Mouse (Mus musculus): ENCODE measurements around the gene Gm42715. TPM values are rescaled to one million over a fixed set of nuclear protein-coding genes. Genes with fewer than 3 reads are reported as not detected.
A peak's percentile ranks its signal among the peaks of the same experiment; 100 is the strongest.

Gm42715 gene
- polyA plus RNA-seq, 1 experiment from 2014 or later: 12.2 TPM

DNA sequence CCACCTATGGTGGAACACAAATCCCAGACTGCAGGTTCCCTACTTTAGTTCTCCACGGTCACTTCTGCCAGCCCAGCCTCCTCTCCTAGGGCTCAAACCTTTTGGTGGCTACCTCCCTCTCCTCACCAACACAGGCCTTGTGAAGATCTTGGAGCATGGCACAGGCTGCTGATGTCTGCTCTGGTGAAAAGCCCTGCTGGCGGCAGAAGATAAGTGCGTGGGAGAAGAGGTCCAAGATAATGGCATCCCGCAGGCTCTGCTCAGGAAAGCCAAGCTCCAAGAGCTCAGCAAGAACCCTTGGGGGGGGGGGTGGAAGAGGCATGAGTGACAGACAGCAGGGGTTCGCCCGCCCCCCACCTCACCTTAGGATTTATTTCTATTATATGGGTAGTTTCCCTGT is 66.8 kb downstream of the Gm42715 start:
- H3K9me3 ChIP-seq (ENCODE audit: control insufficient read depth, low read length): no peaks in the 10 kb centered on the region
- DNase-seq (ENCODE audit: low spot score) (no peak), ATAC-seq (ENCODE audit: low read depth) (no peak)
- H3K9ac ChIP-seq (ENCODE audit: low read depth, low read length): no peak overlapping the region
- H3K36me3 ChIP-seq (ENCODE audit: control insufficient read depth, insufficient read depth, low read length): peaks cover 54% of the 10 kb centered on the region
- H3K27ac ChIP-seq (replicated peaks; ENCODE audit: low read depth, low read length): no peak overlapping the region
- H3K4me2 ChIP-seq (ENCODE audit: low read depth, low read length): no peak overlapping the region
- peaks cover 9% of the 10 kb centered on the region for H3K4me1 ChIP-seq (ENCODE audit: control insufficient read depth, insufficient read depth, low read length)
- 89% methylated on average over 6 of the region's 6 CpGs for WGBS
- no peaks in the 10 kb centered on the region for H3K27me3 ChIP-seq (replicated peaks; ENCODE audit: control insufficient read depth, insufficient read depth, low read length)
- H3K4me3 ChIP-seq (ENCODE audit: low read depth, low read length): no peak overlapping the region

GRCm38 (mm10) chr7:127587196-127587595 is 67.8 kb downstream of the Gm42715 start:
- Histone ChIP-seq H3K27ac (replicated peaks; ENCODE audit: low read depth, low read length) (no peak overlapping the region; the same call in 1 of the 2 replicates), H3K4me1 (ENCODE audit: control insufficient read depth, insufficient read depth, low read length) (peaks cover 9% of the 10 kb centered on the region), H3K9me3 (ENCODE audit: control insufficient read depth, low read length) (no peaks in the 10 kb centered on the region), H3K4me3 (ENCODE audit: low read depth, low read length) (peak overlapping the region; percentile 95), H3K4me2 (ENCODE audit: low read depth, low read length) (peak overlapping the region; percentile 92), H3K27me3 (replicated peaks; ENCODE audit: control insufficient read depth, insufficient read depth, low read length) (no peaks in the 10 kb centered on the region), H3K36me3 (ENCODE audit: control insufficient read depth, insufficient read depth, low read length) (peaks cover 56% of the 10 kb centered on the region), H3K9ac (ENCODE audit: low read depth, low read length) (peak overlapping the region; percentile 73; the same call in 1 of the 2 replicates)
- no peak for ATAC-seq (ENCODE audit: low read depth)
- no peak for DNase-seq (ENCODE audit: low spot score)
- WGBS: 60% methylated on average over 5 of the region's 5 CpGs

DNA sequence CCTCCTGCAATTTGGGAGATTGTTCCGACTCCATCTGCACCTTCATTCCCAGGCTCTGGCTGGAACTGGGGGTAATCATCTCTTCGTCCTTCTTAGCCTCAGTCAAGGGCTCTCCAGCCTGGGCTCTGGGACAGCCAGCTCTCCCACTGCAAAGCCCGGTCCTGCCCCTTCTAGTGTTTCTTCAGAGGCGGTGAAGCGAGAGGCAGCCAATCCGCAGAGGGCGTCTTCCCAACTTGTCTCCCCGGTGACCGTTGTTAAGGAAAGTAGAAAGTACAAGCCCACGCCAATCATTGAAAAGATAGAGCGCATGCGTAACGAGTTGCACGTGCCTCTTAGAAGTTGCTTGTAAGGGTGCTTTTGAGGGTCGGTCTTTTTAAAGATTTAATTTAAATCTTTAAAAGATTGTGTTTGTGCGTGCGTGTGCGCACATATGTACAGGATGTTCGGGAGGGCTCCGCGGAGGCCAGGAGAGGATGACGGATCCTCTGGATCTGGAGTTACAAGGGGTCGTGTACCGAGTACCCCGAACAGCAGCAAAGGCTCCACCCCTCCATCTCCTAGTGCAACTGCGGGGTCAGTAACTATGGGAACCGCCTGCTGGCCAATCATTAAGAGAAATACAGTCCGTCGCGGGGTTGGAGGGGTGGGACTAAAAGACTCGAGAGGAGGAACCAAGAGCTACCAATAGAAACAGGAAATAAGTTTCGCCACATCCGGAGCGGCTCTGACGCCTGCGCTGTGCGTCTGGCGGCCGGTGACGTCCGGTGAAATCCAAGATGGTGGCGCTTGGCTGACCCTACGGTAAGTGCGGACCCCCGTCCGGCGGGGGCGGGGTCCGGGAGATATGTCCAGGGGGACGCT is 68.9 kb downstream of the Gm42715 start, which contains the start of the genes Ccdc189 and Rnf40:
TSS of gene Ccdc189 (minus strand) at position 585 of the 861 bp plus-strand sequence.
TSS of gene Rnf40 (plus strand) at position 757 of the 861 bp plus-strand sequence.
- DNase-seq (ENCODE audit: low spot score) (peak; percentile 100), ATAC-seq (ENCODE audit: low read depth) (peak; percentile 97)
- peaks cover 56% of the 10 kb centered on the region for H3K36me3 ChIP-seq (ENCODE audit: control insufficient read depth, insufficient read depth, low read length)
- H3K27ac ChIP-seq (replicated peaks; ENCODE audit: low read depth, low read length): peak within 1 kb of the TSS; percentile 77
- under 1% methylated on average over 41 of the region's 50 CpGs for WGBS
- H3K9ac ChIP-seq (ENCODE audit: low read depth, low read length): peak within 1 kb of the TSS; percentile 94
- H3K27me3 ChIP-seq (replicated peaks; ENCODE audit: control insufficient read depth, insufficient read depth, low read length): no peaks in the 10 kb centered on the region
- peak within 1 kb of the TSS; percentile 92 for H3K4me2 ChIP-seq (ENCODE audit: low read depth, low read length)
- H3K4me3 ChIP-seq (ENCODE audit: low read depth, low read length): peak within 1 kb of the TSS; percentile 95
- H3K9me3 ChIP-seq (ENCODE audit: control insufficient read depth, low read length): no peaks in the 10 kb centered on the region
- peaks cover 9% of the 10 kb centered on the region for H3K4me1 ChIP-seq (ENCODE audit: control insufficient read depth, insufficient read depth, low read length)

DNA sequence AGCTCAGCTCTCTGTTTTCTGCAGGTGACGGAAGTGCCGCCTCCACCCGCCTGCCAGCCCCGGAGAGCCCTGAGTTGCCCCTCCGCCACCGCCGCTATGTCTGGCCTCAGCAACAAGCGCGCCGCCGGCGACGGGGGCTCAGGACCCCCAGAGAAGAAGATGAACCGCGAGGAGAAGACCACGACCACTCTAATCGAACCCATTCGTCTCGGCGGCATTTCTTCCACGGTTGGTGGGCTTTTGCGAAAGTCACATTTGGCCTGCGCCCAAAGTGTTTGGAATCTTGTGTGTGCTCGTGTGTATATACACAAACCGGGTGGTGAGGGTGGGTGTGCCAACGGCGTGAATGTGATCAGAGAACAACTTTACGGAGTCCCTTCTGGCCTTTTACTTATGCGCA is 69.5 kb downstream of the Gm42715 start:
- peak overlapping the region; percentile 95 for H3K4me3 ChIP-seq (ENCODE audit: low read depth, low read length)
- peak overlapping the region; percentile 88 for H3K4me2 ChIP-seq (ENCODE audit: low read depth, low read length)
- 4% methylated on average over 29 of the region's 29 CpGs for WGBS
- H3K9me3 ChIP-seq (ENCODE audit: control insufficient read depth, low read length): no peaks in the 10 kb centered on the region
- H3K9ac ChIP-seq (ENCODE audit: low read depth, low read length): peak overlapping the region; percentile 94
- DNase-seq (ENCODE audit: low spot score) (no peak), ATAC-seq (ENCODE audit: low read depth) (no peak)
- no peaks in the 10 kb centered on the region for H3K27me3 ChIP-seq (replicated peaks; ENCODE audit: control insufficient read depth, insufficient read depth, low read length)
- peaks cover 56% of the 10 kb centered on the region for H3K36me3 ChIP-seq (ENCODE audit: control insufficient read depth, insufficient read depth, low read length)
- H3K27ac ChIP-seq (replicated peaks; ENCODE audit: low read depth, low read length): peak overlapping the region; percentile 77; the same call in 1 of the 2 replicates
- H3K4me1 ChIP-seq (ENCODE audit: control insufficient read depth, insufficient read depth, low read length): peaks cover 9% of the 10 kb centered on the region

DNA sequence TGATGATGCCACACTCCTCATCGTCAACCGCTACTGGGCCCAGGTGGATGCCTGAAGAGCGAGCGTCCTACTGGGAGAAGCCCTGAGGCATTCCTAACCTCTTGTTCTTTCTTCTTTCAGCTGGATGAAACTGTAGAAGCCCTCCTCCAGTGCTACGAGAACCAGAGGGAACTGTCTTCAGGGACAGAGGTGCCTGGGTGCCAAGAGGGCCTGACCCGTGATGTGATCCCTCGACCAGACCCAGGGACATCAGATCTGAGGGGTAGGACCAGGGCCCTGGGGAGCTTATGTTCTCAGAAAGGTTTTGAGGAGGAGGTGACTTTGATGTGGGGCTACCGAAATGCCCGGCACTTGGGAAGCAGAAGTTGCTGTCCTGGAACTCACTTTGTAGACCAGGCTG is 70.3 kb downstream of the Gm42715 start:
- Histone ChIP-seq H3K27ac (replicated peaks; ENCODE audit: low read depth, low read length) (no peak overlapping the region), H3K4me1 (ENCODE audit: control insufficient read depth, insufficient read depth, low read length) (peaks cover 9% of the 10 kb centered on the region), H3K27me3 (replicated peaks; ENCODE audit: control insufficient read depth, insufficient read depth, low read length) (no peaks in the 10 kb centered on the region), H3K4me3 (ENCODE audit: low read depth, low read length) (peak overlapping the region; percentile 95), H3K9ac (ENCODE audit: low read depth, low read length) (peak overlapping the region; percentile 94; the same call in 1 of the 2 replicates), H3K36me3 (ENCODE audit: control insufficient read depth, insufficient read depth, low read length) (peaks cover 56% of the 10 kb centered on the region), H3K4me2 (ENCODE audit: low read depth, low read length) (peak overlapping the region; percentile 88), H3K9me3 (ENCODE audit: control insufficient read depth, low read length) (no peaks in the 10 kb centered on the region)
- 89% methylated on average over 9 of the region's 9 CpGs for WGBS
- DNase-seq (ENCODE audit: low spot score) (no peak), ATAC-seq (ENCODE audit: low read depth) (no peak)

- ATAC-seq (ENCODE audit: low read depth) (no peak), DNase-seq (ENCODE audit: low spot score) (no peak)
- H3K9ac ChIP-seq (ENCODE audit: low read depth, low read length): no peak overlapping the region
- H3K4me3 ChIP-seq (ENCODE audit: low read depth, low read length): no peak overlapping the region
- H3K4me1 ChIP-seq (ENCODE audit: control insufficient read depth, insufficient read depth, low read length): peaks cover 9% of the 10 kb centered on the region
- H3K27me3 ChIP-seq (replicated peaks; ENCODE audit: control insufficient read depth, insufficient read depth, low read length): no peaks in the 10 kb centered on the region
- H3K4me2 ChIP-seq (ENCODE audit: low read depth, low read length): no peak overlapping the region
- no peak overlapping the region for H3K27ac ChIP-seq (replicated peaks; ENCODE audit: low read depth, low read length)
- WGBS: 94% methylated on average over 10 of the region's 10 CpGs
- H3K9me3 ChIP-seq (ENCODE audit: control insufficient read depth, low read length): no peaks in the 10 kb centered on the region
- H3K36me3 ChIP-seq (ENCODE audit: control insufficient read depth, insufficient read depth, low read length): peaks cover 66% of the 10 kb centered on the region
Measured at GRCm38 (mm10) chr7:127591108-127591507, 71.7 kb downstream of the Gm42715 start.

GRCm38 (mm10) chr7:127592575-127592974 is 73.2 kb downstream of the Gm42715 start:
- no peaks in the 10 kb centered on the region for H3K27me3 ChIP-seq (replicated peaks; ENCODE audit: control insufficient read depth, insufficient read depth, low read length)
- H3K27ac ChIP-seq (replicated peaks; ENCODE audit: low read depth, low read length): no peak overlapping the region
- H3K9me3 ChIP-seq (ENCODE audit: control insufficient read depth, low read length): no peaks in the 10 kb centered on the region
- H3K4me3 ChIP-seq (ENCODE audit: low read depth, low read length): no peak overlapping the region
- no peak overlapping the region for H3K9ac ChIP-seq (ENCODE audit: low read depth, low read length)
- ATAC-seq (ENCODE audit: low read depth) (no peak), DNase-seq (ENCODE audit: low spot score) (no peak)
- peaks cover 81% of the 10 kb centered on the region for H3K36me3 ChIP-seq (ENCODE audit: control insufficient read depth, insufficient read depth, low read length)
- no peak overlapping the region for H3K4me2 ChIP-seq (ENCODE audit: low read depth, low read length)
- H3K4me1 ChIP-seq (ENCODE audit: control insufficient read depth, insufficient read depth, low read length): 0 out of 2 replicates have a peak, but pooled peaks cover 5% of the 10 kb centered on the region
- 87% methylated on average over 14 of the region's 14 CpGs for WGBS

DNA sequence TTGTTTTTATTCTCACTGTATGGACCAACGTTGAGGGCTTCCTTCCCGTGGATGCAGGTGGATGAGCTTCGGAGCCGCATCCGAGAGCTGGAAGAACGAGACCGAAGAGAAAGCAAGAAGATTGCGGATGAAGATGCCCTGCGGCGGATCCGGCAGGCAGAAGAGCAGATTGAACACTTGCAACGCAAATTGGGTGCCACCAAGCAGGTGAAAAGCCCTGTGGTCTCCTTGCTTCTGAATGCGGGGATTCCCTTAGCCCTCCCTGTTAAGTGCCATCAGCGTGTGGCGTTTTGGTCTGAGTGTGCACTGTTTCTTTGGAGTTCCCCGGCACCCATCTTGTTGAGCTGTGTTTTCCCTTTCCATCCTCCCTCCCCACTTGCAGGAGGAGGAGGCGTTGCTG is 77.4 kb downstream of the Gm42715 start:
- Histone ChIP-seq H3K9me3 (ENCODE audit: control insufficient read depth, low read length) (no peaks in the 10 kb centered on the region), H3K9ac (ENCODE audit: low read depth, low read length) (no peak overlapping the region), H3K36me3 (ENCODE audit: control insufficient read depth, insufficient read depth, low read length) (peaks cover 100% of the 10 kb centered on the region), H3K4me3 (ENCODE audit: low read depth, low read length) (no peak overlapping the region), H3K4me2 (ENCODE audit: low read depth, low read length) (no peak overlapping the region), H3K27ac (replicated peaks; ENCODE audit: low read depth, low read length) (no peak overlapping the region), H3K27me3 (replicated peaks; ENCODE audit: control insufficient read depth, insufficient read depth, low read length) (no peaks in the 10 kb centered on the region), H3K4me1 (ENCODE audit: control insufficient read depth, insufficient read depth, low read length) (no peaks in the 10 kb centered on the region)
- ATAC-seq (ENCODE audit: low read depth) (no peak), DNase-seq (ENCODE audit: low spot score) (no peak)
- 96% methylated on average over 17 of the region's 17 CpGs for WGBS
